Comparison of ENCODE assay signal across 16 mouse cellular contexts in genomic region chr4:59338896-59339535, GRCm38 (mm10).
DNase-seq lines count a peak whose midpoint lies in the region; TF ChIP-seq lines count a peak whose summit lies in the region.
"Had no signal": no experiment of that assay in that cellular context is flagged by ENCODE, and none has a peak within 500 bp of the region (broad histone marks: within the 10 kb centered on the region; RNA-seq: fewer than 3 reads in every experiment).

No protein-coding gene starts in this region.

- 70% methylated on average over 8 of the region's 8 CpGs for WGBS in lung, adult 2 months

- TF ChIP-seq CTCF in lung, adult 2 months (IDR thresholded peaks at IDR 0.05; ENCODE audit: insufficient read depth, low read length) = no peak

- no peak overlapping the region for H3K4me3 ChIP-seq in lung, adult 2 months (replicated peaks; ENCODE audit: extremely low read depth, low read depth, low read length)
- H3K4me3 ChIP-seq: embryonic facial prominence, embryonic 13.5 days; forebrain, embryonic 12.5 days; heart, adult 2 months; hindbrain, embryonic 12.5 days had no signal

- intact Hi-C loops in heart, postnatal 36 days (cut with DNase I) = loop anchor here (5.0 kb wide), 1 partner anchor 92 kb away; no protein-coding TSS in a partner anchor

- H3K4me1 ChIP-seq in lung, adult 2 months (ENCODE audit: control insufficient read depth, insufficient read depth, low read length) = peaks cover 4% of the 10 kb centered on the region; the same call in 1 of the 2 replicates

- TF ChIP-seq POLR2A in lung, adult 2 months (IDR thresholded peaks at IDR 0.05; ENCODE audit: borderline replicate concordance, extremely low read depth, low read depth, low read length) = no peak

- DNase-seq in heart, adult 11 months = peak; percentile 85
- DNase-seq in heart, postnatal 36 days = no peak
- DNase-seq in thymus, postnatal 14 days = peak; percentile 3
- no peak for DNase-seq in thymus, postnatal 0 days (ENCODE audit: low spot score)
- peak; percentile 28 for DNase-seq in induced T-regulatory cell, adult 2 months (ENCODE audit: low read depth)
- DNase-seq in lung, adult 2 months = no peak
- DNase-seq in right cerebral cortex, adult 18-20 months = no peak
- DNase-seq: adrenal gland, postnatal 10 days; cerebellum, adult 18-20 months; cerebellum, adult 9-11 months; cerebellum, postnatal 36 days; gastrocnemius, postnatal 10 days had no signal

Comparison
In these comparisons a context has a peak if more than half of its experiments do, and no peak if none do; other contexts are left out.
1. DNase-seq: peak in heart, adult 11 months (single experiment), thymus, postnatal 14 days (single experiment) and induced T-regulatory cell, adult 2 months (single experiment); none in heart, postnatal 36 days (0 of 2), thymus, postnatal 0 days (single experiment), lung, adult 2 months (single experiment) and right cerebral cortex, adult 18-20 months (single experiment).